Mouse (Mus musculus) frontal cortex, postnatal 14 days (tissue): ENCODE results near the gene Tas2r107.
"Not testable (repeated sequence)": the region's sequence is repeated elsewhere in the genome, so short reads cannot be mapped to it uniquely, and the experiment has no call there.

Experiments used
- DNase-seq, 2 experiments: peaks; one replicate each; pipeline ENCODE4 v3.0.0; 2022; ENCODE audit warnings: low spot score in 2 of 2

Gene Tas2r107

GRCm38 (mm10) chr6:131660049-131660448 lies at the start of gene Tas2r107:
Gene Tas2r107, minus strand, starts transcription at chr6:131660149.
- DNase-seq: no peak

DNA sequence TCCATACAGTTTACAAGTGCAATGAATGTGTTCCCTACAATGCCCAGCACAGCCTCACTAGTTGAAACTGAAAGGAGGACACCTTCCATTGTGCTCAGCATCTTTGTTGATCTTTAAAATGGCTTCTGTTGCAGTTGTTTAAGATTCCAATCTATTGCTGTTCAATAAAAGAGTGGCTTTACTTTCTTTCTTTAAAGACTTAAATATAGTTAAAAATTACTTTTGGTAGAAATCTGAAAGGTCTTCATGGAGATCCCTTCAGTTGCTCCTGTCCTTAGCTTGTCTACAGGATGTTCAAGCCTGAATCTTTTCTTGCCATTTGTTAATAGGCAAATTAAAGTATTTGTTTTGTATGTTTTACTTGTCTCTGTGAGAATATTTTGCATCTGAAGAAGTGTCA lies 30.0 kb upstream of the Tas2r107 start, which contains the start of gene Tas2r114:
Gene Tas2r114 (minus strand): TSS at position 101 of the 400 bp plus-strand sequence.
- no peak for DNase-seq

GRCm38 (mm10) chr6:131687395-131687794 lies 27.4 kb upstream of the Tas2r107 start, which contains the start of gene Tas2r105:
Gene Tas2r105, minus strand, starts transcription at chr6:131687495.
- no peak for DNase-seq

GRCm38 (mm10) chr6:131685644-131686043 lies 25.7 kb upstream of the Tas2r107 start, which contains the start of gene Tas2r104:
Gene Tas2r104, minus strand, starts transcription at chr6:131685744.
- no peak for DNase-seq

DNA sequence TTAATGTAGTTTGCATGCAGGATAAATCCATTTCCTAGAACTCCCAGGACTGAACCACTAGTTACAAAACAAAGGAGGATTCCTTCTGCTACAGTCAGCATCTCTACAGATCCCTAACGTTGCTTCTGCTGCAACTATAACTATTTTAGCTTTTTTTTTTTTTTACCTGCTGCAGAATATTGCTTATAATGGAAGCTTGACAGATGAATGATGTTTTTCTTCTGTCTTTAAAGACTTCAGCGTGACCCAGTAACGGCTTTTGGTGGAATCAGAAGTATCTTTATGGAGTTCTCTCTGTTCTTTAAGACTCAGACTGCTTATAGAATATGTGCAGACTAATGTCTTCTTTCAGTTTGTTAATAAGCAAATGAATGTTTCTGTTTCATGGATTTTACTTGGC lies 18.8 kb upstream of the Tas2r107 start, which contains the start of gene Tas2r106:
Gene Tas2r106 (minus strand): TSS at position 101 of the 400 bp plus-strand sequence.
- no peak for DNase-seq

DNA sequence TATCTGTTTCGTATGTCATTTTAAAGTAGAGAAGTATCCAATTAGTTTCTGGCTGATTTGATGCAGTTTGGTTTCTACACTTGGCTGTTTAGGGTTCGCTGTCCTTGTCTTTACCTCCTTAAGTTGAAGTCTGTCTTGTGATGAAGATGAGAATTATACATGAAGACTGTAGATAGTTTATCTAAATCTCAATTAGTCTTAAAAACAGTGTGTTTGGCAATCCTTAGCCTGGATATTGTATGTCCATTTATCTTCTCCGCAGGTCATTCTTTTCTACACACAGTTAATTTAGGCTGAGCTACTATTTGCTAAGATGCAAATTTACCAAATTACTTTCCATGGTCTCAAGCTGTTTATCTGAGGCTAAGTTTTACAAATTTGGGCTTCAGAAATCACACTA lies 29.1 kb downstream of the Tas2r107 start, which contains the start of gene Tas2r130:
Gene Tas2r130 (minus strand): TSS at position 101 of the 400 bp plus-strand sequence.
- no peak for DNase-seq

DNA sequence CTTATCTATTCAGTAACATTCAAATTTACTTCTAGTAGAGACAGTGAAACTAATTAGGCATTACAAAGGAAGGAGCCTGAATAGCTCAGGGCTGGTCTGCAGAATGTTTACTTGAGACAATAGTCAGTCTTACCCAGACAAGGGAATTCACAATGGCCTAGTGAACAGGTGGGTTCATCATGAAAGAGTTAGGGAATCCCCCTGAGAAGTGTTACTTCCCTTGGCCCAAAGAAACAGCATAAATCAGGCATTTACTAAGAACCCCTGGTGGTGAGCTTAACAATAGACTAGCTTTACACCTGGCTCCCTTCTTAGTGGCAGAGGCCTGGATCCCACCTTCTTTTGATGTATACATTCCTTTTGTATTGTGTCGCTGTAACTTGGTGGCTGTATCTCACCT lies 50.0 kb downstream of the Tas2r107 start:
- not testable (repeated sequence) for DNase-seq
